Mouse (Mus musculus) bone marrow macrophage, adult 2 months (primary cell): Measurements from ENCODE around the gene Rnls. TPM values are rescaled to one million over a fixed set of nuclear protein-coding genes. Genes with fewer than 3 reads are reported as not detected.

Experiments
- H3K27ac ChIP-seq: 2 replicates; pipeline ENCODE4 v1.5.1; 2012; ENCODE audit warnings: low read depth, low read length; ENCODE audit not compliant: insufficient read depth
- H3K4me1 ChIP-seq: 2 replicates; pipeline ENCODE4 v1.6.1; 2012; ENCODE audit warnings: low read length; ENCODE audit not compliant: control insufficient read depth, insufficient read depth
- H3K4me3 ChIP-seq: 2 replicates; pipeline ENCODE4 v1.5.1; 2012; ENCODE audit warnings: mild to moderate bottlenecking, low read length, moderate library complexity; ENCODE audit not compliant: insufficient read depth
- CTCF ChIP-seq: IDR thresholded peaks from 2 replicates; pipeline ENCODE4 v1.5.1; 2012; ENCODE audit warnings: low read depth, mild to moderate bottlenecking, low read length, moderate library complexity
- POLR2A ChIP-seq: IDR thresholded peaks from 2 replicates; pipeline ENCODE4 v1.6.1; 2012; ENCODE audit warnings: mild to moderate bottlenecking, low read depth, low read length, borderline replicate concordance
- polyA plus RNA-seq: library from polyadenylated mRNA; stranded (reverse); fragments of >200 nt; gene quantifications from 2 replicates; pipeline ENCODE4 v1.2.4, GENCODE M21; 2012; ENCODE audit not compliant: missing spikeins, insufficient read depth, insufficient read length

Rnls gene
- polyA plus RNA-seq, 1 experiment, result 2.9 TPM

- peak overlapping the region; percentile 47 for H3K4me3 ChIP-seq
- H3K27ac ChIP-seq, result no peak overlapping the region
- peaks cover 11% of the 10 kb centered on the region for H3K4me1 ChIP-seq
- TF ChIP-seq CTCF, result no peak
- TF ChIP-seq POLR2A, result no peak
These were observed 290.7 kb downstream of the Rnls start for GRCm38 (mm10) chr19:33101093-33102007.

- no peak for TF ChIP-seq POLR2A
- no peak for TF ChIP-seq CTCF
- Histone ChIP-seq H3K27ac (no peak overlapping the region), H3K4me3 (no peak overlapping the region), H3K4me1 (peaks cover 11% of the 10 kb centered on the region)
These were observed 291.5 kb downstream of the Rnls start for GRCm38 (mm10) chr19:33100598-33100997.

GRCm38 (mm10) chr19:33100031-33100430 is 292.1 kb downstream of the Rnls start:
- H3K27ac ChIP-seq, result no peak overlapping the region

GRCm38 (mm10) chr19:33099201-33099788 is 292.8 kb downstream of the Rnls start:
- H3K27ac ChIP-seq, result no peak overlapping the region
- TF ChIP-seq CTCF (no peak), POLR2A (no peak)
- H3K4me3 ChIP-seq, result no peak overlapping the region
- peaks cover 11% of the 10 kb centered on the region for H3K4me1 ChIP-seq

More at GRCm38 (mm10) chr19:33100031-33100430, 292.1 kb downstream of the Rnls start:
- no peak for TF ChIP-seq CTCF
- TF ChIP-seq POLR2A, result no peak
- Histone ChIP-seq H3K4me1 (peaks cover 11% of the 10 kb centered on the region), H3K4me3 (no peak overlapping the region)

- Histone ChIP-seq H3K4me1 (peaks cover 11% of the 10 kb centered on the region), H3K4me3 (no peak overlapping the region), H3K27ac (no peak overlapping the region)
- TF ChIP-seq POLR2A, result no peak
- no peak for TF ChIP-seq CTCF
These were observed 294.4 kb downstream of the Rnls start for GRCm38 (mm10) chr19:33097691-33098090.

- TF ChIP-seq CTCF (no peak), POLR2A (no peak)
These were observed 295.5 kb downstream of the Rnls start for GRCm38 (mm10) chr19:33096581-33096980.

GRCm38 (mm10) chr19:33092575-33092974 is 299.5 kb downstream of the Rnls start:
- TF ChIP-seq CTCF (no peak), POLR2A (no peak)
- no peaks in the 10 kb centered on the region for H3K4me1 ChIP-seq
- H3K27ac ChIP-seq, result no peak overlapping the region
- H3K4me3 ChIP-seq, result no peak overlapping the region

More at GRCm38 (mm10) chr19:33096581-33096980, 295.5 kb downstream of the Rnls start:
- H3K4me3 ChIP-seq, result no peak overlapping the region
- H3K27ac ChIP-seq, result no peak overlapping the region
- H3K4me1 ChIP-seq, result peaks cover 5% of the 10 kb centered on the region

- no peak for TF ChIP-seq CTCF
- no peak for TF ChIP-seq POLR2A
- no peak overlapping the region for H3K27ac ChIP-seq
These were observed 300.8 kb downstream of the Rnls start for GRCm38 (mm10) chr19:33091324-33091723.

GRCm38 (mm10) chr19:33088868-33089267 is 303.2 kb downstream of the Rnls start:
- TF ChIP-seq CTCF (no peak), POLR2A (no peak)
- H3K27ac ChIP-seq, result no peak overlapping the region

More at GRCm38 (mm10) chr19:33091324-33091723, 300.8 kb downstream of the Rnls start:
- Histone ChIP-seq H3K4me1 (no peaks in the 10 kb centered on the region), H3K4me3 (no peak overlapping the region)

GRCm38 (mm10) chr19:33087961-33088360 is 304.1 kb downstream of the Rnls start:
- TF ChIP-seq CTCF (no peak), POLR2A (no peak)
- no peaks in the 10 kb centered on the region for H3K4me1 ChIP-seq
- H3K4me3 ChIP-seq, result no peak overlapping the region
- H3K27ac ChIP-seq, result no peak overlapping the region

More at GRCm38 (mm10) chr19:33088868-33089267, 303.2 kb downstream of the Rnls start:
- no peak overlapping the region for H3K4me3 ChIP-seq
- no peaks in the 10 kb centered on the region for H3K4me1 ChIP-seq

Other genes with a start within 250 kb of the Rnls start
- gene Lipo4, start 125.5 kb upstream of the Rnls start, polyA plus RNA-seq, result not detected in 2 replicates
- gene Gm8978, start 233.0 kb upstream of the Rnls start, polyA plus RNA-seq, result not detected in 2 replicates